Mouse (Mus musculus) left cerebral cortex, postnatal 10 days (tissue): ENCODE results near the gene Rnf169. TPM values are rescaled to one million over a fixed set of nuclear protein-coding genes. Genes with fewer than 3 reads are reported as not detected.
"Not testable (repeated sequence)": the region's sequence is repeated elsewhere in the genome, so short reads cannot be mapped to it uniquely, and the experiment has no call there.

ENCODE experiments used
- DNase-seq, 2 experiments: peaks; one replicate each; pipeline ENCODE4 v3.0.0; 2021 to 2022; ENCODE audit warnings: low spot score in 2 of 2, mixed read lengths in 1 of 2; ENCODE audit errors: extremely low spot score in 1 of 2
- intact Hi-C: fragments of 180-260 bp; cut with DNase I; formaldehyde crosslinking; loops from one replicate; pipeline ENCODE4 v1.15.1; 2025
- total RNA-seq, 2 experiments: library from RNA; stranded (reverse); gene quantifications; 2 replicates each; pipeline ENCODE4 v1.2.3; 2021

Gene Rnf169
- total RNA-seq, 2 experiments from 2014 or later, result 38.3 to 39.4 TPM

DNA sequence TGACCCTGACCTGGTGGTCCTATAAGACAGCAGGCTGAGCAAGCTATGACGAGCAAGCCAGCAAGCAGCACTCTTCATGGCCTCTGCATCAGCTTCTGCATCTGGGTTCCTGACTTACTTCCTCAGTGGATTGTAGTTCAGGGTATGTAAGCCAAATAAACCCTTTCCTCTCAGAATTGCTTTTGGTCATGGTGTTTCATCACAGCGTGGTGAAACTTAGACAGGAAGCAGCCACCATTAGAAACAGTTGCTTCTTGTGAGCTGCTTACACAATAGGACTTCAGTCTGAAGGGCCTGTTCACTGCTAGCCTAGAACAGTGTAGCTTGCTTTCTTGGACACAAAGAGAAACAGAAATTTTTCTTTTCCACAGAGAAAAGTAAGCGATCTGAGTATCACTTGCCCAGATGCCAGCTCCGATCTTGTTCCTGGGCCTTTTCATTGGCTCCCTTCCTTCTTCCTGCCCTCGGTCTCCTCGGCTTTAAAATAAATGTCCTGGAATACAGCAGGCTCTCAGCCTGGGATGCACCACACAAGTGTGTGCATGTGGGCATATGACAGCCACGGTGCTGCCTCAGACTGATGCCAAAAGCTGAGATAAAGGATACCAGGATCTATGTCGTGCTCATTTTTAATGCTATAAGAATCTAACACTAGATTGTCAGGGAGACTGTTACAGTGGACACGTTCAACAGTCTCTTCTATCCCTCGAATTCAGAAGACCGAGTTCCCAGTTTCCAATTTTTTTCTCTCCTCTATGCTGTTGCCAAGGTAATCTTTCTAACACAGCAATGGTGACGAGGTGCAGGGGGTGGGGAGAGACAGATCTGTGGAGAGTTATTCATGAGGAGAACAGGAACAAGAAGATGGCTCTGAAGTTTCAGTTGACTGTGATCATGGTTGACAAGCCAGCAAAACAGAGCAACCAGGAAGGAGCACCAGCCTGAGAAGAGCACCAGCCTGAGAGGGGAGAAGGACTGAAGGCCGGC, 2.3 kb upstream of the Rnf169 start:
- intact Hi-C loops, result loop anchor here (5.0 kb wide), 1 partner anchor 55 kb away; no protein-coding TSS in a partner anchor
- DNase-seq, result peak in 1 of 2 experiments; percentile 45

DNA sequence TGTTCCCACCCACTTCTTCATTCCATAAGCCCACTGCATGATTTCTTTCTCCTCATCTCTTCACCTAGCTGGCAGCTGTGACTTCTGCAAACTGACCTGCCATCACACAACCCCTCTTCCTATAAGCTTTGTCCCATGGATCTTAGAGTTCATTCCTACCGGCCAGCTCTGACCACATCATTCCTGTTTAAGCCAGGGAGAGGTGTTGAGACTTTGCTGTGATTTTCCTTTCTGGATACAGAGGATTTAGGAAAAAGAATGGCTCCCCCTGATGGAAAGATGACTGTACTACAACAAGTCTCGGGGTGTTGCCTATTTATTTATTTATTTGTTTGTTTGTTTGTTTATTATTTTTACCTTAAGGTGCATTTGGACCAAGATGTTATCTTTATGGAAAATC, 1.1 kb upstream of the Rnf169 start:
- DNase-seq, result no peak

DNA sequence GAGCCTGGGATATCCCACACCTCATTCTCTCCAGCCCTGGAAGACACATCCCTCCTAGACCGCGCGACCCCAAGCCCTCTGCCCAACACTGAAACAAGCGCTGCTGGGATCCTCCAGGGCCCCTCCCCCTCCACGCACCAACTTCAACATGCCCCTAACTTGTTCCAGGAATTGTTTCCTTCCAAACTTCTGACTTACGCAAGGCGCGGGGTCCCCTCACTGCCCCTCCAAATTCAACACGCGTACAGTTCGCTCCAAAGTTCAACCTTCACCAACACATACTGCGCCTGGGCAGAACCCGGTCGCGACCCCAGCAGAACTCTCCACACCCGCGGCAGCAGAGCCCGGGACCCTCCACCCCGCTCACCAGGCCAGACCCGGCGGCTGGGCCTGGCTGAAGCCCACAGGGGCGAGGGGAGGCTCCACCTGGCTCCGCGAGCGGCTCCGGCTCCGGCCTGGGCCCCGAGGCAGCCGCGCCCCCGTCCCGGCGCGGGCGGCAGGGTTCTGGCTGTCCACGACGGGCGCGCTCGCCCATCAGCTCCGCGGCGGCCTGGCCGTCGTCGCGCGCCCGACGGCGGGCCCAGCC, 609 bp downstream of the Rnf169 start:
- DNase-seq, result peak in 1 of 2 experiments; percentile 65
- intact Hi-C loops, result loop anchor here (5.0 kb wide), 1 partner anchor 52 kb away; no protein-coding TSS in a partner anchor

More for the DNA sequence above, 1.1 kb upstream of the Rnf169 start:
- intact Hi-C loops, result loop anchor here (5.0 kb wide), 1 partner anchor 54 kb away; no protein-coding TSS in a partner anchor

DNA sequence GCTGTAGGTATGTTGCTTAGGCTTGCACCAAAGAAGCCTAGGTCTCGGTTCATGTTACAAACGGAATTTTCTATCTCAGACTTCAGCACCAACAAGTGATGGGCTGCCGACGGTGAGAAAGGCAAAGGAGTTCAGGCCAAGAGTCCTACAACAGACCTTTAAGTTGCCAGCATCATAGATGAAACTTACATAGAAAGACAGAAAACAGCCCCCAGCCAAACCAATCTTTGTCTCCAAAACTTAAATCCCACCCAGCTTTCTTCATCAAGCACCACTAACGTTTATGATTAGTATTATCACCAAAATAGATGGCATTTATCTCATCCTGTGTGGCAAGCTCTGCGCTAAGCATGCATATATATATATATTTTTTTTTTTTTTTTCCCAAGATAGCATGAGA, 1.2 kb downstream of the Rnf169 start:
- DNase-seq, result no peak
- intact Hi-C loops, result no loop called here

DNA sequence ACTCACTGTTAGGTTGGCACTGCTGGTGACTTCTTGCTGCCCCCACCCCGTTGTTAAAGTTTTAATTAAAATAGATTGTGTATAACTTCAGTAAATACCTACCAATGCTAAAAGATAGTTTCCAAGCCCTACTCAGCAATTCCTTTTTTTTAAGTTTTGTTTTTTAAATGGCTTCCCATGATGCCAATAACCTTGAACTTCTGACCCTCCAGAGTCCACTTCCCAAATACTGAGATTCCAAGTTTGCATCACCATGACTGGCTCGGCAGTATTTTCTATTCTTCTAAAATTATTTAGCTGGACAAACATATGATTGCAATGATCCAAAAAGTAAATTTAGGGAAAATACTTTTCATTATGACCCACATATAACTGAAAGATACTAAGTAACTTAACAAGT, 2.2 kb downstream of the Rnf169 start:
- intact Hi-C loops, result no loop called here
- DNase-seq, result no peak

DNA sequence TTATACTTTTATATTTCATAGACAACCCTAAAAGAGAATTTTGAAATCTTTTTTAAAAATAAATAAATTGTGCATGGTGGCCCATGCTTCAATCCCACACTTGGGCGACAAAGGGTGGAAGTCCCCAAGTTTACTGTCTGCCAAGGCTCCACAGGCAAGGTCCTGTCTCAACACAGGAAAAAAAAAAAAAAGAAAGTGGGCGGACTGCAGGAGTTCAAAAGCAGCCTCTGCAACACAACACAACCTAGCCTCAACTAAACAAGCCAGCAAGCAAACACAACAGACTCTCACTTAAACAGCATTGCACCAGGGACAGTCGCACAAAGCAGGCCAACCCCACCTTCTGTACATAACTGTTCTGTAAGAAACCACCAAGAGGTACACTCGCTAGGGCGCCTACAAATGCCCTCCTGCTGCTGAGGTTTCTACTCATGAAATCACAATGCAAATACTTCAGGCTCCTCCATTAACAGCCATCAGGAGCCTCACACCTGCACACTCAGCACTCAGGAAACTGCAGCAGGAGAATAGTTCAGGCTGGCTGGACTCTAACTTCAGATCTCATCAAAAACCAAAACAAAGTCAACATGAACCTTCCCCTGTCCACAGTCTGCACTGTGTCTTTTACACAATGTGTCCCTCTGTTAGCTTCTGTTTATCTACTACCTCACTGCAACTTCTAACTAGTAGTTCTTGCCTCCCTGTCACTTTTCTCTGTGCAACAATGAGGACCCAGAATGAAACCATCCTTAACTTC, 4.3 kb downstream of the Rnf169 start:
- no peak for DNase-seq
- intact Hi-C loops, result no loop called here

DNA sequence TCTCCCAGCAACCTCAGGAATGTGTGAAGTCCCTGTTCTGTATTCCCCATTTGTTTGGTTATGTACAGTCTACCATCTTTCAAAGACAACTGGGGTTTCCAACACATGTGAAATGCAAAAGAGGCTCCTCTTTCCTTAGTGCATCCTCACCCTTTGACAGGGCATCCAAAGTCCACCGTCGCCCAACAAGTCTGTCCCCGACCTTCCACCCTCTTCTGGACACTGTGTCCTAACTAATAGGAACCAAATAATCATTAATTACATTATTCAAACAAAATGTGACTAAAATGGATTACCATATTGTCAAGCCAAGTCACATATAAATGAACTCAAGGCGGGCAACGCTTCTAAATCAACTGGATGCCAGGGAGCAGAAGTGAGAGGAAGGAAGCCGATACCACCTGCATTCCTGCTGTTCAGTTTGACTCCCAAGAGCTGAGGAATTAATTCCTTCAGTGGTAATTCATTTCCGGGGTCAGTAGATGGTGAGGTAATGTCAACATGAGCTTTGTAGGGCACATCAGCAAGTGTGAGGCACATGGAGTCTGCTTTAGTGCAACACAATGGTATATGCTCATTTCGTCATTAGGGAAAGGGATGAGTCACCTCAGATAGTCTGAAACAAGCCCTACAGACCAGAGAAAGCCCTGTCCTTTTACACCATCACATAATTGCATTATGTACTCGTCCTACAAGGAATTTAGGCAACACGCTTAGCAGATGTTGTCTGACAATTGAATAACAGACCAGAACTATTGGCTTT, 5.9 kb downstream of the Rnf169 start:
- no peak for DNase-seq
- intact Hi-C loops, result no loop called here

DNA sequence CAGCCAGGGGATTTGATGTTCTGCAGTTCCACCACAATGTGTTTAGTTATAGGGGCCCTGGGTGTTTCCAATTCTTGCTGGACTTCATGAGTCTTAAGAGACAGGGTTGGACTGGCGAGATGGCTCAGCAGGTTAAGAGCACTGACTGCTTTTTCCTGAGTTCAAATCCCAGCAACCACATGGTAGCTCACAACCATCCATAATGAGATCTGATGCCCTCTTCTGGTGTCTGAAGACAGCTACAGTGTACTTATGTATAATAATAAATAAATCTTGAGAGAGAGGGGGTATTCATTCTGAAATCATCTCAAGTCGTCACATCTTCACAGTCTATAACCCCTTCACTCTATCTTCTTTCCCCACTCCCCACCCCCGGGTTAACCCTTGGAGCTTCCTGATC, 7.3 kb downstream of the Rnf169 start:
- DNase-seq, intact Hi-C loops: not testable (repeated sequence)

DNA sequence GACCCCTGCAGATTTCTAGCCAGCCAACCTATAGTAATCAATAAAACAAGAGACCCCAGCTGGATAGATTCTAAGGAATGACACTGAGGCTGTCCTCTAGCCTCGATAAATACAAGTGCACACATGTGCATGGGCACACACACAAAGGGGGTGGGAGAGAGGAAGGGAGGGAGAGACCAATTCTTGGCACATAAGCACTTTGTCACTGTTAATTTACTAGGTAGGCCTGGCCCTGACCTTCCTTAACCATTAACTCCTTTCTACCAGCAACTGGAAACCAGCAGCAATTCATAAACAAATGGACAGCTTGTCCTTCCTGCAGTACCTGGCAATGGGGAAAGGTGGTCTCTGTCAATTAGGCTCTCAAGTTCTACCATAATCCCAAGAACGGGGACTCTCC, 8.3 kb downstream of the Rnf169 start:
- intact Hi-C loops, result no loop called here

DNA sequence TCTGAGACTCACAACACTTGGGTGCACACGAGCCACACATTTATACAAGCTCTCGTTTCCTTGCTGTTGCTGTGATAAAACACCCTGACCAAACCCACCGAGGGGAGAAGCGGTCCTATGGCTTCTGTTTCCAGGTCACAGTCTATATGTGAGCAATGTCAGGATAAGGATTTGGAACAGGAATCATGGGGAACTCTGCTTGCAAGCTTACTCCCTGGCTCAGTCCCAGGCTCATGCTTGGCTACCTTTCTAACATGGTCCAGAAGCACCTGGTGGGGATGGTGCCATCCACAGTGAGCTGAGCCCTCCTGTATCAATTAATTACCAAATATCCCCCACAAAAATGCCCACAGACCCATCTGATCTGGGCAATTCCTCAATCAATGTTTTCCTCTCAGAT, 11.1 kb downstream of the Rnf169 start:
- DNase-seq, result no peak
- intact Hi-C loops, result no loop called here

More for the DNA sequence above, 8.3 kb downstream of the Rnf169 start:
- DNase-seq, result no peak

DNA sequence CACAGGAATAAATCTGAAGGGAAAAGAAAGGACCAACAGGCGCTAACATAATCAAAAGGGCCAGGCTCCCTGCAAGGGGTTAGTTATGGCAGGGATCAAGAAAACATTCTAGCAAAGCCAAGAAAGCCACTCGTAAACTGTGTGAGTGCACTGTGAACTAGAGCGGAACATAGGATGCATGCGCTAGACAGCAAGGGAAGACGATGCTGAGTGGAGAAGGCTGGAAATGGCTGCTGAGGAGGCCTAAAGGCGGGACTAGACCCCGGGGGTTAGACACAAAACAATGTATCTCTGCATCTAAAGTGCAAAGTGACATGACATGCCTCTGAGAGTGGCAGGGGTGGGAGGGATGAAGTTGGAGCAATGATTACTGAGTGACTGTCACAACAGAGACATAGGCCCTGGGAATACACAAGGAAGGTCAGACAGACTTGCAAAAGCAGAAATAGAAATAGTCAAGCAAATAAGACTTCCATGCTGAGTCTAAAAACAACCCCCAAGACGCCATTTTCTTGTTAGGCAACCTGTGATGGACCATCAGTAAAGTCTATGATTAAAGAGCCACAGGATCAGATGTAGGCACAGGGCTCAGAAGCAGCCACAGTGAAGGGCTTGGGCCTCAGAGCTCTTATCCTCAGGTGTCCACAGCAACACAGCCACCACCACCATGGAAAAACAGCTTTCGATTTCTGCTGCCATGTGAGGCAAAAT, 14.1 kb downstream of the Rnf169 start:
- intact Hi-C loops, result no loop called here
- DNase-seq, result no peak

DNA sequence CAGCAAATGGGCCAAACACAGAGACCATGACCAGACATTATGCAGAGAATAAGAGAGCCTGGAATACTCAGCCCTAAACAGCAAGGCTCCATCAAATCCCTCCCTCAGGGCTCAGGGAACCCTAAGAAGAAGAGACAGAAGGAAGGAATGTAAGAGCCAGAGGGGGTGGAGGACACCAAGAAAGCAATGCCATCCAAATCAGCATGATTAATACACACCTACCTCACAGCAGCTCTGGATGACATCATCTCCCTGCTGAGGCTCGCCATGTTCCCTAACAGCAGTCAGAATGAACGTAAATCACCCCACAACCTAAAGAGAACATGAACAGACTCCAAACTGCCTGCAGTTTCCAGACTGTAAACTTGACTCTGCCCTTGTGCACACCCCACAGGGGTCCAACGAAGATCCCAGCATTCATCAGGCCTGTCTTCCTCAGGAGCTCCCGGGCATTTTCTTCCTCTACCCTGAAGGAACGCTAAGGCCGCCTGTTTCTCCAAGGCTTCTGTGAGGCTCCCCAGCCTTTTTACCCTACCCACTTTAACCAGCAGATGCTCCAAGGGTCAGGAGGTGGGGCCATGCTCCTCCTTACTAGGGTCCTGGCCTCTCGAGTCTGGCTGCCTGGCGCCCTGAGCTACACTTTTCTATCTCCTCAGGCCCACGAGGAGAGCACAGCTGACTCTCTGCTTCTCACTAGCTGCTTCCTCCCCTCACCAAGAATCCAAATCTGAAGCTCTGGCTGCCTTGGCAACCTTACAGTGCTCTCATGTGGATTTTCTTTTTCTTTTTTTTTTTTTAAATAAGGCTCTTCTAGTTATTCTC, 15.0 kb downstream of the Rnf169 start:
- peak; percentile 53 to 71 for DNase-seq
- intact Hi-C loops, result no loop called here

DNA sequence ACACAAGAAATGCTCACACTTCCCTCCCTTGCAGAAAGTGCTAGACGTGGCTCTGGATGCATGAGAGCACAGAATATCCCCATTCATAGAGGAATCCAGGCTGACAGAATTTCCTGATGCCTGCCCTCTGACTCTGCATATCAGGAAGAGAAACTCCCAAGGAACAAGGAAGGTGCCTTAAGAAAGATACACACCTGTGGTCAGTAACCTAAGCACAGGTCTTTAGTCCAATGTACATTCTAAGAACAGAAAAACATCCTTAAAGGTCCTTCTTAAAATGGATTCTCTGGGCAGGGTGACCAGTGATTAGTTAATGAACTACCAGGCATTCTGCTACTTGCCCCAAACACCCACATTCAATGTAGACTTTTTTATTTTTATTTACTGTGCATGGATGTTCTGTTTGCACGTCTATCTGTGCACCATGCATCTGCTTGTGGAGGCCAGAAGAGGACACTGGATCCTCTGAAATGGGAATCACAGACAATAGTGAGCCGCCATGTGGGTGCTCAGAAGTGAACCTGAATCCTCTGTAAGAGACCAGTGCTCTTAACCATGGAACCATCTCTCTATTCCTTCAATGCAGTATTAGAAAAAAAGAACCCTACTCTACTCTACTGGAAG, 16.9 kb downstream of the Rnf169 start:
- intact Hi-C loops, result no loop called here
- no peak for DNase-seq

DNA sequence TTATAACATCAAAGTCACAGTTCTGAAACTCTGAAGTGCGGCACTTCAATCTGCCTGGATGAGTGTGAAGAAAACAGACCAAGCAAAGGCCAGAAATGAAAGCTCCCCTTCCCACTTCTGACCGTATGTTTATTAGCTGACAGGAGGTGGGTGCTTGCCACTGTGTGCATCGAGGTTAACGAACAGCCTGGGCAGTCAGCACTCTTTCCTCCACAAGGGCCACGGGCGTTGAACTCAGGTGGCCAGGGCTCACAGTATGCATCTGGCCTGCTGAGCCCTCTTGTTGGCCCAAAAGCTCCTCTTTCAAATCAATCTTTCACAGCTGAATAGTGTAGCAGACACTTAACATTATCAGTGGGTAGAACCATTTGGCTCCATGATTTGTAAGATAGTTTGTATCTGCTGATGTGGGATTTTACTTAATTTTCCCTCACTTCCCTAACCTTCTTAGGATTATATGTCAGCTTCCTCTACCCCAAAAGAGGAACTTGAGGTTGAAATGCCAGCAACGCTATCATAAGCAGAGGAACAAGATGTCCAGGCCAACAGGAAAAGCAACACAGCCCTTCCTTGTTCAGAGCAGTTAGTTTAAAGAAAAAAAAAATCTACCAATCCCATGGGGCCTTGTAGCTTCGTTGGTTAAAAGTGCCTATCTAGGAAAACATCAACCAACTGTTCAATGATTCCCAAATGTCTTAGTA, 17.6 kb downstream of the Rnf169 start:
- DNase-seq, result no peak
- intact Hi-C loops, result no loop called here

DNA sequence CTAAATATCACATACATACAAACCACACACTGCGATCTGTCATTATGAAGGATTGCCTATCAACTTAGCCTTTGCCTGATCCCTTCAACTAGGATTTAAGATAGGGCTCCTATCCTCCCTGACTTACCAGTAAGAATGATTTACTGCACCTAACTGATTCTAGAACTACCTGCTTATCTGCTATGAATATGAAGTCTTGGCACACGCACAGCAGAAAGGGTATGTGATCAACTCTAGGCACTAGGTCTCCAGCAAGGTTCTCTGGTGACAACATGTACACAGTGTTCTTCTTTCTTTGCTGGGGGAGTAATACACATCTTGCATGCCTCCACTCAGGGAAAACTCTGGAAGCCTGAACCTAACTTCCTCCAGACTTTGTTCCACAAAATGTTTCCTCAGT, 18.7 kb downstream of the Rnf169 start:
- DNase-seq, result no peak
- intact Hi-C loops, result no loop called here

DNA sequence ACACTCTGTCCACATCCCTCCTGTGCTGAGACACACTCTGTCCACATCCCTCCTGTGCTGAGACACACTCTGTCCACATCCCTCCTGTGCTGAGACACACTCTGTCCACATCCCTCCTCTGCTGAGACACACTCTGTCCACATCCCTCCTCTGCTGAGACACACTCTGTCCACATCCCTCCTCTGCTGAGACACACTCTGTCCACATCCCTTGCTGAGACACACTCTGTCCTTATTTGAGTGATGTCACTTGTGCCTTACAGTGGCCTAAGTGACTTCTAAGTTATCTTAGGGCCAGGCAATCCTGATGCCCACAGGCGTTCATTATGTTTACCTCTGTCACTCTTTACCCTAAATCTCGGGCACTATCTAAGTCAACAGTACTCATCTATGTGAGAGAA, 19.7 kb downstream of the Rnf169 start:
- intact Hi-C loops, DNase-seq: not testable (repeated sequence)
